Mouse (Mus musculus) megakaryocyte, embryonic 14.5 days (primary cell): ENCODE data around the gene Etnk2. TPM values are rescaled to one million over a fixed set of nuclear protein-coding genes. Genes with fewer than 3 reads are reported as not detected.

ENCODE experiments used
- H3K27me3 ChIP-seq: replicated peaks from 2 replicates; pipeline ENCODE3; 2012; ENCODE audit warnings: inconsistent platforms
- H3K36me3 ChIP-seq: replicated peaks from 2 replicates; pipeline ENCODE3; 2012; ENCODE audit warnings: low read length, inconsistent platforms, mixed read lengths
- H3K4me1 ChIP-seq: 2 replicates; pipeline ENCODE4 v1.6.1; 2012; ENCODE audit warnings: inconsistent platforms
- H3K4me3 ChIP-seq: replicated peaks from 2 replicates; pipeline ENCODE3; 2012; ENCODE audit warnings: moderate library complexity, mild to moderate bottlenecking, inconsistent platforms
- H3K9me3 ChIP-seq: 2 replicates; pipeline ENCODE4 v1.6.1; 2012; ENCODE audit warnings: inconsistent platforms
- FLI1 ChIP-seq: IDR thresholded peaks from 2 replicates; pipeline ENCODE4 v1.6.1; 2012; ENCODE audit warnings: low read length, inconsistent platforms, mixed read lengths
- GATA1 ChIP-seq: IDR thresholded peaks from 3 replicates; pipeline ENCODE4 v1.6.1; 2012; ENCODE audit warnings: mixed read lengths, low read length, inconsistent platforms, borderline replicate concordance
- polyA plus RNA-seq: library from polyadenylated mRNA; stranded (reverse); fragments of >175 nt; gene quantifications from 2 replicates; pipeline ENCODE4 v1.2.3, GENCODE M21; 2012; ENCODE audit warnings: low replicate concordance; ENCODE audit not compliant: insufficient read depth

The Etnk2 gene
- polyA plus RNA-seq, 1 experiment, result 0.11 TPM

DNA sequence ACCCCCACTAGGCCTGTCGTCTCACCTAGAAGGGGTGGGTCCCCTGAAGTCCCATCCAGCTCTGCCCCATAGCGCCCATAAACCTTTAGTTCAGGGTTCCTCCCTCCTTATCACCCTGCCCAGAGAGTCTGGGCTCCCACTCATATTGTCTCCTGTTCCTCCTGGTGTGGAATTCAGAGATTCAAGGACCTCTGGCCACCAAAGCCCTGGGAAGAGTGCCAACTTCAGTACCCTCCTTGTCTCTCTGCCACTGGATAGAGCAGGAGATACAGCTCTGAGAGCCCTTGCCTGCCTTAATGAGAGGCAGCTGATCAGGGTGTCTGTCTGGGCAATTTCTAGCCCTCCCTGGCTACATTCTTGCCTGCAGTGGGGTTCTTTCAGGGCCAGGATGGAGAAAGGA, 1.5 kb downstream of the Etnk2 start:
- Histone ChIP-seq H3K27me3 (peaks cover 90% of the 10 kb centered on the region), H3K4me3 (no peak overlapping the region)

DNA sequence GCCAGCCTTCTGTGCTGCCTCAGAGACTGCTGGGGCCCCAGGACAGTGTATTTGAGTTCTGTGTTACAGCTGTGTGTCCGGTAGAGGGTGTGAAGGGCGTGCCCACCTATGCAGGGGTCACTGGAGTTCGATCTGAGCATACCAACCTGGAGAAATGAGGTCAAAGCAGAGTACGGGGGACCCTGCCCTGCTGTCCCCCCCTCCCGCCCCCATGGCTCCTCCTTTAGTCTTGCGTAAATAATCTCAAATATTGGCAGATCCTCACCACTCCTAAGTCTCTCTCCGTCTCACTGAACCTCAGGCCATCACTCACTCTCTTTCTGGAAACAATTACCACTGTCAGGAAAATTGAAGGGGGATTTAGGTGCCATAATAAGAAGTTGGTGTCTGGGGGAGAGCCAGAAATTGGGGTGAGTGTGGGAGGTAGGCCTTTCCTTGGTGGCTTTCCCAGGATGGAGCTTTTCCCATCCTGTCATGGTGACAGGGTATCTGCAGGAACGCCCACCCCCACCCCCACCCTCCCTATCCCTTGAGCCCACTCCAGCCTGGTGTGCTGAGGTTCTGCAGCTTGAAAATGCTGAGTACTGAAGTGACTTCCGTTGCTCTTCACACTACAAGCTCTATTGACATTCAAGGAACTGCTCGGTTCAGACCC, 3.7 kb downstream of the Etnk2 start:
- peaks cover 90% of the 10 kb centered on the region for H3K27me3 ChIP-seq
- no peaks in the 10 kb centered on the region for H3K9me3 ChIP-seq
- H3K4me3 ChIP-seq, result no peak overlapping the region
- no peak for TF ChIP-seq GATA1
- TF ChIP-seq FLI1, result no peak
- peaks cover 25% of the 10 kb centered on the region for H3K4me1 ChIP-seq
- no peaks in the 10 kb centered on the region for H3K36me3 ChIP-seq

More for the DNA sequence above, 1.5 kb downstream of the Etnk2 start:
- no peak for TF ChIP-seq FLI1
- no peak for TF ChIP-seq GATA1
- H3K36me3 ChIP-seq, result no peaks in the 10 kb centered on the region
- H3K9me3 ChIP-seq, result peaks cover 10% of the 10 kb centered on the region
- peaks cover 25% of the 10 kb centered on the region for H3K4me1 ChIP-seq

- H3K27me3 ChIP-seq, result peaks cover 90% of the 10 kb centered on the region
- H3K9me3 ChIP-seq, result no peaks in the 10 kb centered on the region
- no peaks in the 10 kb centered on the region for H3K36me3 ChIP-seq
- TF ChIP-seq GATA1 (no peak), FLI1 (no peak)
- peaks cover 23% of the 10 kb centered on the region for H3K4me1 ChIP-seq
- H3K4me3 ChIP-seq, result no peak overlapping the region
These were observed 4.5 kb downstream of the Etnk2 start for GRCm38 (mm10) chr1:133367606-133368488.

- H3K9me3 ChIP-seq, result no peaks in the 10 kb centered on the region
- peaks cover 15% of the 10 kb centered on the region for H3K4me1 ChIP-seq
- no peaks in the 10 kb centered on the region for H3K36me3 ChIP-seq
- H3K4me3 ChIP-seq, result no peak overlapping the region
- peaks cover 89% of the 10 kb centered on the region for H3K27me3 ChIP-seq
- TF ChIP-seq FLI1, result no peak
- no peak for TF ChIP-seq GATA1
These were observed 5.3 kb downstream of the Etnk2 start for GRCm38 (mm10) chr1:133368644-133369043.

GRCm38 (mm10) chr1:133370352-133370751, 7.0 kb downstream of the Etnk2 start:
- TF ChIP-seq FLI1 (no peak), GATA1 (no peak)
- H3K4me1 ChIP-seq, result peaks cover 9% of the 10 kb centered on the region
- no peak overlapping the region for H3K4me3 ChIP-seq
- no peaks in the 10 kb centered on the region for H3K36me3 ChIP-seq
- no peaks in the 10 kb centered on the region for H3K9me3 ChIP-seq
- peaks cover 85% of the 10 kb centered on the region for H3K27me3 ChIP-seq

DNA sequence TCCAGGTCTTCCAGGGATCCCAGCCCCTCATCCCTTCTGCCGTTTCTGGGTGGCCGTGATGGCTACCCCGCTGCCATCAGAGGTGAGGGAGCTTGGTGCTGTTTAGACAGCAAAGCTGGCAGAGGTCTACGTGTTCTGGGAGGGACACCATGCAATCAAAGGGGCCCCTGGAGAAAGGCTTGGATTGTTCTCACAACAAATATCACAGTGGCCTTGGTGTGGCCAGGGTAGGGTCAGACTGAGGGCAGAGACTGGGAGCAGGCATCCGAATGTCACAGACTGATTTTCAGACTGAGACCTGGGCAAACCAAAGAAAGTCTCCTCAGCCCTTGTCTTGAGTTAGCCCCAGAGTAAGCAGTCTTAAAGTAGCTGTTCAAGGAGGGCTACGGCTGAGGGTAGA, 8.1 kb downstream of the Etnk2 start:
- no peaks in the 10 kb centered on the region for H3K9me3 ChIP-seq
- no peaks in the 10 kb centered on the region for H3K36me3 ChIP-seq
- H3K4me3 ChIP-seq, result no peak overlapping the region
- H3K4me1 ChIP-seq, result peaks cover 9% of the 10 kb centered on the region
- H3K27me3 ChIP-seq, result peaks cover 83% of the 10 kb centered on the region
- TF ChIP-seq FLI1 (no peak), GATA1 (no peak)

DNA sequence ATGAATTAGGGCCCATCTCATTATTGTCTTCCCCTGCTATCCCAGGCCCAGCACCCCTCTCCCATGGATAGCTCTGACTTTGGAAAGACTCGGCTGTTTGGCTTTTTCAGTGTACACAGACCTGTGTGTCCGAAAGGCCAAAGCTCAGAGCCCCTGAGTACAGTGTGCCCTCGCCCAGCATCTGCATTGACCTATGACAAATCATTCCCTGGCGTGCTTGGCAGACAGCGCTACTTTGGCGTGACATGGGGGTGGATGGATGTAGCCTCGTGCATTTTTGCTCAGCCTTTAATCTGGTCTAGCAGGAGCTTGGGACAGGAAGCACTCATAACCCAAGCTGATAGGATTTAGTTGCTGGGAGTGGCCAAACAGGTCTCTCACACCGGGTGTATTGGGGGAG, 8.7 kb downstream of the Etnk2 start:
- no peaks in the 10 kb centered on the region for H3K36me3 ChIP-seq
- peaks cover 2% of the 10 kb centered on the region; the same call in 1 of the 2 replicates for H3K9me3 ChIP-seq
- peaks cover 9% of the 10 kb centered on the region for H3K4me1 ChIP-seq
- peaks cover 85% of the 10 kb centered on the region for H3K27me3 ChIP-seq
- TF ChIP-seq FLI1 (no peak), GATA1 (no peak)
- no peak overlapping the region for H3K4me3 ChIP-seq

DNA sequence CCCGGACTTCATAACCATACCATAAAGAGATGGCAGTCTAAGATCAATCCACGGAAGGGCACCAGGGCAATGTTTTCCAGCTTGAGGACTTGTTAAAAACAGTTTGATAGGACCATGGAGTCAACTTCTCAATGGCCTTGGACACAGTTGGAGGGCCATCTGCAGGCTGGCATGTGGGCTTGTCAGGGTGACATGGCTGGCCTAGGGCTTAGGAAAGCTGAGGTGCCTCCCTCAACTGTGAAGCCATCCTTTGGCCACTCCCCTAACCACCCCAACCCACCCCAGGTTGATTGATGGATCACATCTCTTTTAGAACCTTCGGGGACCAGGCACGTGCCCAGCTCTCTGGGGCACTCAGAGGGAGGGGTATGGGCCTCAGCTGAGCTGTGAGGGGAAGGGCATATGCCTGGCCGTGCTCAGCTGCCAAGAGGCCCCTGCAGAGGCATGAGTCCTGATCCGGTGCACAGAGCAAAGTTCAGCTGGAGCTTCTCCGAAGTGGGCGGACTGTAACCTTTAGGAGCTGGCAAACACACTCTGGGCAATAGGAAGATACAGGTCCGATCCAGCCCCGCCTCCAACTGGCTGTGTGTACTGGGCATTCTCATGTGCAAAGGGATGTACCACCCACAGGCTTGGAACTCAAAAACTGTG, 12.4 kb downstream of the Etnk2 start:
- TF ChIP-seq GATA1, result no peak
- TF ChIP-seq FLI1, result no peak

DNA sequence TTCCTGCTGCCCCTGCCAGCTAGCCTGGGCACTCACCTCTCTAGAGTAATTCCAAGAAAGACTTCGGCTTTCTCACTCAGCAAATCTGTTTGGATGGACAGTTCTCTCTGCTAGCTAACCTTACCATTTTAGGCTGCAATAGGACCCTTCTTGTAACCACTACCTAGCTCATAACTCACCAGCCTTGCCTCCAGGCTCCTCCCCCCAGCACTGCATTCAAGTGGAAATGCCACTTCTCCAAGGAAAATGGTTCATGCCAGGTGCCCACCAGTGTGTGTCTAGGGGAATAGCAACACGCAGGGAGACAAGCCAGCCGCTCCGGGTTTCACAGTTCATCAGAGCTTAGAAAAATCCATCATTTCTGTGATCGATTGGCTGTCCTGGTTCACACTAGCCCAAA, 14.2 kb downstream of the Etnk2 start:
- peaks cover 14% of the 10 kb centered on the region for H3K4me1 ChIP-seq
- TF ChIP-seq GATA1 (no peak), FLI1 (no peak)
- H3K9me3 ChIP-seq, result peaks cover 4% of the 10 kb centered on the region; the same call in 1 of the 2 replicates
- H3K4me3 ChIP-seq, result no peak overlapping the region
- no peaks in the 10 kb centered on the region for H3K36me3 ChIP-seq
- H3K27me3 ChIP-seq, result peaks cover 52% of the 10 kb centered on the region

More for the DNA sequence above, 12.4 kb downstream of the Etnk2 start:
- Histone ChIP-seq H3K4me1 (peaks cover 14% of the 10 kb centered on the region), H3K27me3 (peaks cover 68% of the 10 kb centered on the region), H3K36me3 (no peaks in the 10 kb centered on the region), H3K9me3 (peaks cover 4% of the 10 kb centered on the region; the same call in 1 of the 2 replicates), H3K4me3 (no peak overlapping the region)
